Mouse (Mus musculus) T-helper 1 cell (primary cell): ENCODE measurements around the gene Trim24.

ENCODE experiments used
- in situ Hi-C: fragments of 300-600 bp; cut with MboI, MseI; formaldehyde crosslinking; loops from one replicate; pipeline ENCODE4 v1.15.1; 2025; ENCODE audit warnings: high pct_unique_total_duplicates

Gene Trim24

DNA sequence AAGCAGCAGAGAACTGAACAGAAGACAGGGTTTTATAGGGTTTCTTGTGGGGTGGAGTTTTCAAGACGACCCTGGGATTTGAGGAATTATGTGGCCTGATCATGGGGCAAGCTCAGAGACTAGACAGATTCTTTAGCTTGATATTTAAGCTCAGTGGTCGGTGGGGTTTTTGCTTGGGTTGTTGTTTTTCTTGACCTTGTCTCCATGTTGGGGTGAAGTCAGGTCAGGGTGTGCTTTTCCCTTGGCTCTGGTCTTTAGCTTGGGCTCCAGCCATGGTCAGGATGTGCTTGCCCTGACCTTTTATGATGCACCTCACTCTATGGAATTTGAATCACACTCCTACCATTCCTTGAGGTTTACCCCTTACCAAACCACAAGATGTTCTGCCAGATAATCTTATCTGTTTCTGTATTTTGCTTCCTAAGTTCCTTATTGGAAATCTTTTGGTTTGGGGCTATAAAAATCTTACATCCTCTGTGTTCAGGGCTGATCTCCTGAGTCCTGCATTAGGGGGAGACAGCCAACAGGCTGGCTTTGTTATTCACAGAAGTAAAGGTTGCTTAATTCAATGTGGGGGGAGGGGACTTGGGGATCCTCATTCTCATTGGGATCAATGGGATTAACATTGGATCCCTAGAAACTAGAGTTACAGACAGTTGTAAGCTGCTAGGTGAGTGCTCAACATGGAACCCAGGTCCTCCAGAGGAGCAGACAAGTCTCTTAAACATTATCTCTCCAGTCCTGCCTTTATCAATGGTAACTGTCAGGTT is 6.5 kb upstream of the Trim24 start:
- in situ Hi-C loops: loop anchor here (5.0 kb wide), 1 partner anchor 282 kb away; no protein-coding TSS in a partner anchor

DNA sequence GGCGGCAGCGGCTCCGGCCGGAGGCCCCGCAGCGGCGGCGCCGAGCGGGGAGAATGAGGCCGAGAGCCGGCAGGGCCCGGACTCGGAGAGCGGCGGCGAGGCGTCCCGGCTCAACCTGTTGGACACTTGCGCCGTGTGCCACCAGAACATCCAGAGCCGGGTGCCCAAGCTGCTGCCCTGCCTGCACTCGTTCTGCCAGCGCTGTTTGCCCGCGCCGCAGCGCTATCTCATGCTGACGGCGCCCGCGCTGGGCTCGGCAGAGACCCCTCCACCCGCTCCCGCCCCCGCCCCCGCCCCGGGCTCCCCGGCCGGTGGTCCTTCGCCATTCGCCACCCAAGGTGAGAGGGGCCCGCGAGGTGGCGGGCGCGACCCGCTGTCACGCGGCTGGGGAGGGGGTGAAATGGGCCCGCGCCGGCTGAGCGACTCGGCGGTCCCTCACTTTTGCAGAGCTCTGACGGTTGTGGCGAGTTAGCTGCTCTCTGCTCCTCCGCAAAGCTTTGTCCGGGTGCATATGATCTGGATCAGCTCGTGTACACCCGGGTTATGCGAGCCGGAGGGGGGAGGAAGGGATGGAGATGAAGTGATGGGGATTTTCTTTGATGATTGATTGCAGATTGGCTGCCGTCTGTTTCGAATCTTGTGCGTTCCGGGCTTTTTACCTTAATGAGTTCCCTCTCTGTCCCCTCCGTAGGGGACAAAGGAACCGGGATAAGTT is 683 bp downstream of the Trim24 start:
- in situ Hi-C loops: no loop called here

DNA sequence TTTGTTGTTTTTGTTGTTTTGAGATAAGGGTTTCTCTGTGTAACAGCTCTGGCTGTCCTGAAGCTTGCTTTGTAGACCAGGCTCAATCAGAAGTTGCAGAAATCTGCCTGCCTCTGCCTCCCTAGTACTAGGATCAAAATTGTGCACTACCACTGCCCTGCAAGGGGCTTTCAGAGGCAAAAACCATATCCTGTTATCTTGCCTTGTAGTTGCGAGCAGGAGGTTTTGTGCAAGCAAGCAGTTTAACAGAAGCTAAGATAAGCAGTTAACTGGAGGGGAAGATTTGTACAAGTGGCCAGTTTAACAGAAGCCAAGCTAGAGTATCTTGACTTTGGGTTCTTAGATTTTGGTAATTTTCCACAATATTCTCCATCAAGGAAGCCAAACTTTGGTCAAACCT is 2.2 kb downstream of the Trim24 start:
- in situ Hi-C loops: no loop called here

DNA sequence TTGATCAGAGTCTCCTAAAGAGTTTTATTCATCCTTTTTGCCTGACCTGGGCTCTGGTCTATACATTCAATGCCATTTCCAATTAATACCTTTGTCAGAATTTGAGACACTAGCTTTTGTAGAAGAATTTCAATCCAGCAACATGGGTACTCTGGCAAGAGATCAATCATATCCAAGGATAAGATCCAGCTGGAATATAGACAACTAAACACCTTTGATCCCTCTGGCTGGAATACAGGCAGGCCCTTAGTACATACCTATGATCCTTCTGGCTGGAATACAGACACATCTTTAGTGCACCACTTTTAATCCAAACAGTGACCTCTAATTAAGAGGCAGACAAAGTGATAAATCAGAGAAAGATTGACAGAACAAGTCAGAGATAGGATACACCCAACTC is 3.1 kb downstream of the Trim24 start:
- in situ Hi-C loops: no loop called here

DNA sequence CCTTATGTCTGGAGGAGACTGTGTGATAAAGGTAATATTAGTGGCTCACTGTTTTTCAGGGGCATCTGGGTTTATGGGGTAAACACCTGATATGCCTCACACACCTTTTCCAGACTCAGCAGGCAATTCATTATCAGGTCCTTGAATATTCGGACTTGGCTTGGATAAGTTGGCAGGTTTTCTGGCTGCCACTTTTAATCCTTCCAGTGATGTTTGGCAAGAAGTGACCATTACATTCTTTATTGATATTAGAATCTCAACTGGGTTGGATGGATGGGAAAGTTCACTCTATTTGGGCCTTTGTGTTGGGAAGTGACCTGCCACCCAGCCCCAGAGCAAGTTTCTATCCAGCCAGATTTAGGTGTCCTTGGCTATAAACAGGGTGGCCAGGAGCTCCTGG is 7.6 kb downstream of the Trim24 start:
- in situ Hi-C loops: no loop called here

DNA sequence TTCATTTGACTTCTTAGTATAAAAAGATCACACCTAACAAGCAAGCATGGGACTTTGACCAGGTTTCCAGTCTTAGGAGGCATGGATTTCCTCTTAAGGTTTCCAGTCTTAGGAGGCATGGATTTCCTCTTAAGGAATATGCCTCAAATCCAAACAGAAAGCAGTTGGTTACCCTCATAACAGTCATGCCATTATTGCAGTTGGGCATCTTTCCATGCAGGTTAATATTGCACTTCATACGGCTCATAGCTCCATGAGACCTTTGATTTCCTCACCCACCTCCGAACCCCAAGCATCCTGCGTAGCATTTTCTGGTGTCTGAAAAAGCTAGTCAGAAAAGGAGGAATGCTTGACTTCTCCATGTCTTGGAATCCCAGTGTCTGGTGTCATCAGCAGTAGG is 10.0 kb downstream of the Trim24 start:
- in situ Hi-C loops: no loop called here

DNA sequence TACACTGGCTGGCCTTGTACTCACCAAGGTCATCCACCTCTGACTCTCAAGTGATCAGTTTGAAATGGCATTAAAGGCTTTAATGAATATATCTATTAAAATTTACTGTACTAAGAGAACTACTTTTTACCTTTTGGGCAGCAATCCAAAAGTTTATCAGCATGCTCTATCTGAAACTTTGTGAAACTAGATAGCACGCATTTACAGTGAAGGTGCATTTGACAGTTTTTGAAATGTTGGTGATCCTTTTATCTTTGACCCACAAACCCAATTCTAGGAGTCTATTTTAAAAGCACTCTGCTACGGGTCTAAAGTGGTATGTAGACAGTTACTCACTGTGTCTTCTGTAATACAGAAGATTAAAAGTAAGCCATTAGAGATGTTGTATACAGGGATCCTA is 23.0 kb downstream of the Trim24 start:
- in situ Hi-C loops: no loop called here

DNA sequence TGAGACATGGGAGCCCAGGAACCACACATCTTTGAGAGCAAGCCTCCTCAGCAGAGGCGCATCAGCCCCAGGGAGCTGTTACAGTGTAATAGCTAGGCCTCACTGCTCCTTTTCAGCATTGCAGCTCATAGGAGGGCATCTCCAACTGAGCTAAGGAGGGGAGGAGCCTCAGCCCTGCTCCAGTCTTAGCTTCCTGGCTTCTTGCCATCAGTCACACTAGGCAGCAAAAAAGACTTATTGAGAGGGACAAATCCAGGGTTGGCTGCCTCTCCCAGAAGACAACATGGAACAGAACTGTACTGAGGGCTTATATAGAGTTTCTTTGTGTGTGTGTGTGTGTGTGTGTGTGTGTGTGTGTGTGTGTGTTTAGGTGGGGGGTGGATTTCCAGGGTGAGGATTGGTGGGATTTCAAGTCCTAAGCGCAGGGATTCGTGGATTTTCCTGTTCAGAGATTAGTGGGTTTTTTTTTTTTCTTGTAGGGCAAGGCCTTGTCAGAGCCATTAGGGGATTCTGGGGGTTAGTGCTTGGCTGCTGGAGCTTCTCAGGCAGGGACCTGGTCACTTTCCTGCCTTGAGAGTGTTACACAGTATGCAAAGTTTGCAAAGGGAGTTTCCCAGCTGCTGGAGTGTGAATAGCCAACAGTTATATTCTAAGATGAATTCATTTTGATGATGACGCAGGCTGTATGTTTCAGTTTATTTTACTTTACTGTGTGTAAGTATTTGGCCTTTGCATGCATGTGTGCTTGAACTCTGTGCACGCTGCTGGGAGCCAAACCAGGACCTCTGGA is 25.2 kb downstream of the Trim24 start:
- in situ Hi-C loops: no loop called here

DNA sequence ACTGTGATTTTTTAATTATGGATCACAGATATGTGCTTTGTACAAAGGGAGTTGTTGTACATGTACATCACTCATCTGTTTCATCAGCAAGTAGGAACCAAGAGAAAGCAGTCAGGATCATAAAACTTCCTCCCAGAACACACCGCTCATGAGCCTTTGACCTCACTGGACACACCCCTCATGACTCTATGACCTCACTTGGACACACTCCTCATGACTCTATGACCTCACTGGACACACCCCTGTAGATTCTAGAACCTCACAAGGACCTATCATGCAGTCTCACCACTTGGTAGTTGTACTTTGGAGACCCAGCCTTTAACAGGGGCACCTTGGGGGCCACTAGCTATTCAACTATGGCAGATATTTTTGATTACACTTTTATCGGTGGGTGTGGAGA is 29.6 kb downstream of the Trim24 start:
- in situ Hi-C loops: no loop called here

DNA sequence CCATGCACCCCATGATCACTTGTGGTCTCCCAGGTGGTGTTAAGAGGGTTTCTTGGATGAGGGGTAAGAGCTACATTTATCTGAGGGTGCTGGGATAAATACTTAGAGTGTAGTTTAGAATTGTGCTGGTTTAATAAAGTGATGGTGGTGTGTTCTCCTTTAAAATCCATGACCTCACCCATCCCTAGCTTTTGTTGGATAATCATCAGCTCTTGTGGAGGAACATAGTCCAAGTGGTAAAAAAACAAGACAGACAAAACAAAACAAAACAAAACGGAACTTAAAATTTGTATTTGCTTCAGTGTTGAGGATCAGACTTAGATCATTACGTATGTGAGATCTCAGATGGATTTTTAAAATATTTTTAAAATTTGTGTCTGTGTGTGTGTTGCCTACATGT is 31.2 kb downstream of the Trim24 start:
- in situ Hi-C loops: no loop called here

DNA sequence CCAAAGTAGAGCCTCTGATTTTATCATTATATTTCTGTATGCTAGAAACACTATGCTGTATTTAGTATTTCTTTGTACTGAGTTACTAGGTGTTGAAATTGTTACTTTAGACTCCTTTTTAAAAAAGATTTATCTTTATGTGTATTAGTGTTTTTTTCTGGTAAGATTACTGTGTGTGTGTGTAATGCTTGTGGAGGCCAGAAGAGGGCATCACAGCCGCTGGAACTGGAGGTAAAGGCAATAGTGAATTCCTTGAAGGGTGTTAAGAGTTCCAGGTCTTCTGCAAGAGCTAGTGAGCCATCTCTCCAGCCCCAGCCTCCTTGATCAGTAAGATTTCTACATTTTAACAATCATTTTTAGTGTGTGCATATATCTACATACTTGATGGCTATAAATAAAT is 33.2 kb downstream of the Trim24 start:
- in situ Hi-C loops: no loop called here

DNA sequence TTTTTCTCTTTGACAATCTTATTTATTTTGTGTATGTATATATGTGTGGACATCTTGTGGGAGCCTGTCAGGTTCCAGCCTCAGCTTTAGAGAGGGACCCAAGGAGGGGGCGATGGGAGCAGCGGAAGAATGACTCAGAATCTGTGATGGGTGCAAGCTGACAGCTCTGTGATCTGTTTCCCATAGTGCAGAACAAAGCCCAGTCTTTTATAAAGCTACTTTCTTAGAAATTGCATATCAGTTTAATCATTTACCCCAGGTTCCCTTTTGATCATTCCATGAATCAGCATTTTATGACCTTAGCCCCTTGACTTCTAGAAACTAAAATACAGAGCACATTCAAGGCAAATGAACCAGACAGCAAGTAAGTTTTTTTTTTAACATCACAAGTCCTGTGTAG is 42.9 kb downstream of the Trim24 start:
- in situ Hi-C loops: no loop called here

DNA sequence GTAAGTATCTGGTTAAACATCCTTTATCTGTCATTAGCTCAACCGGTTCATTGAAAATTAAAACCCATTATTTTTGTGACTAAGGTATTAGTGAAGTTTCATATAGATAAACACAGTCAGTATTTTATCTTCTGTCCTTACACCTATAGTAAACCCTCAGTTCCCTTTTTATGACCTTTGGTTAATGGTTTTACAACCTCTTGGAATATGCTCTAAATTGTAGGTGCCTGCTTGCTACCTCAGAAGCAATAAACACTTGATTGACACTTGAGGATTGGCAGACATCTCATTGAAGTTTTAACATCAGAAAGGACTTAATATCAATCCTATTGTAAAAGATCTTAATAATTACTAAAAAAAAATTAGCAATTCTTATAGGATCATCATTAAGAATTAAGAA is 54.5 kb downstream of the Trim24 start:
- in situ Hi-C loops: no loop called here

DNA sequence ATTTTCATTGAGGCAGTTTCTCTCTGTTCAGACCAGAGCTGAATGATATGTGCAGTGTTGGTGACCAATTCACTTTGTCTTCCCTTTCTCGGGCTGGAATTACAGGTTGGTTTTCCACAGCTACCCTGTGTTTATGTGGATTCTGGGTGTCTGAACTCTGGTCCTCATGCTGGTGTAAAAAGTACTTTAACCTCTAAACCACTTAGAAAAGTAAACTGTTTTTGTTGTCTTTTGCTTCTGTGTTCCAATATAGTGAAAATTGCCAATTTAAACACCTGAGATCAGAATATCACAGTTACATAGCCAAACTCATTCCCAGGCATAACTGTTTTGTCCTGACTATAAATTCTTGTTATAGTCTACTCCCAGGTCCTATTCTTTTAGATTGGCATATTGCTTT is 56.1 kb downstream of the Trim24 start:
- in situ Hi-C loops: no loop called here

DNA sequence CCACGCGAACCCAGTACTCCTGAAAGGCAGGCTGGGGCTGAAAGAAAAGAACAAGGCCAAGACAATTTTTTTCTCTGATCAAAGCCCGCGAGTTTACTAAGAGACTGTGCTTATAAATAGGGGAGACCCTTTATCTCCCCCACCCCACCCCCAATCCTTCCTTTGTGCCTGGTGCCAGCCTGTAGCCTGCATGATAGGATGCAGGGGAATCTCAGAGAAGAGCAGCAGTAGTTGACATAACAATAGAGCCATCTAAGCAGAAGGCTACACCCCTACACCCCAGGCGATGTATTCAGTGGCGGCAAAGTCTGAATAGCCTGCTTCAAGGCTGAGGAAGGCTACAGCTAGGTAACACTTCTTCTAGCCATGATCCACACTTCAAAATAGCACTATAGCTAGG is 65.9 kb downstream of the Trim24 start:
- in situ Hi-C loops: no loop called here

DNA sequence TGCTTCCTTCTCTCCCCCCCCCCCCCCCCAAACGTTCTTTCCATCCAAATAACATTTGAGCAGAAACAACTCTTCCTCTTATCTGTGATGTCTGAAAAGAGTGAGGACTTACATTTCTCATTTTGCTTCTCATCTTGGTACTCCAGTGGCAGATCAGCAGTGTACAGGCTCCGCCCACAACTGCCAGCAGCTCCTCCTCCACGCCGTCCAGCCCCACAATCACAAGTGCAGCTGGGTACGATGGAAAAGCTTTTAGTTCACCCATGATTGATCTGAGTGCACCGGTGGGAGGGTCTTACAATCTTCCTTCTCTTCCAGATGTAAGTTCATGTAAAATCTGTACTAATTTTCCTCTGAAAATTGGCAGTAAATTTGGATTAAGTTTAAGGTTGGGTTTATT is 80.7 kb downstream of the Trim24 start:
- in situ Hi-C loops: no loop called here

DNA sequence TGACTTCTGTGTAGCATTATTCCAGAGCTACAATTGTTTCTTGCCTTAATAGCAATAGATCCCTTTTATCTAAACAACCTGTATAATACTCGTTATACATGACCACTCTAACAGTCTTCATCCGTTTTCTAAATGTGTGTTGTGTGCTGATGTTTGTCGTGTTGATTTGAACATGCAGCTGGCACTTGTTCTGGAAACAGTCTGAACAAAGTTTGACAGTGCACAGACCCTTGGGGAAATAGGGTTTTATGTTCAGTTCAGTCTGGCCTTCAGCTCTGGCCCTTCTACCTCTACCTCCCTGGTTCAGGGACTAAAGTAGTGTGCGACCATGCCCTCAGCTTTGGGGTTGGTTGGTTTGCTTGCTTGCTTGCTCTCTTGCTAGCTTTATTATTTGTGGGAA is 96.8 kb downstream of the Trim24 start:
- in situ Hi-C loops: no loop called here

DNA sequence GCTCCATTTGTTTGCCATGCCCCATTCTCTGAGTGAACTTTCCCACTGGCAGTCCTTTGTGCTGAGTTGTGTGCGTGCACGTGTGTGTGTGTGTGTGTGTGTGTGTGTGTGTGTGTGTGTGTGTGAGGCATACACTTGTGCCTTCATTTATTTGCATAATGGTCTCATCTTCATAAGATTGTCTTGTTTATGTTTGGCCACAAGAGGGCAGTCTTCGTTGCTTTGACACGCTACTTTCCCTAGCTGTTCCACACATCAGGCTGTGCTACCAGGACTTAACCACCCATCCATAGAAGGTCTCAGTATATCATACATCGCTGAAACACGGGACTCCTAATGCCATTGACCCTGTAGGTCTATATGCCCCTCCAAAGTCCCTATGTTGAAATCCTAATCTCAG is 136.8 kb downstream of the Trim24 start:
- in situ Hi-C loops: no loop called here

DNA sequence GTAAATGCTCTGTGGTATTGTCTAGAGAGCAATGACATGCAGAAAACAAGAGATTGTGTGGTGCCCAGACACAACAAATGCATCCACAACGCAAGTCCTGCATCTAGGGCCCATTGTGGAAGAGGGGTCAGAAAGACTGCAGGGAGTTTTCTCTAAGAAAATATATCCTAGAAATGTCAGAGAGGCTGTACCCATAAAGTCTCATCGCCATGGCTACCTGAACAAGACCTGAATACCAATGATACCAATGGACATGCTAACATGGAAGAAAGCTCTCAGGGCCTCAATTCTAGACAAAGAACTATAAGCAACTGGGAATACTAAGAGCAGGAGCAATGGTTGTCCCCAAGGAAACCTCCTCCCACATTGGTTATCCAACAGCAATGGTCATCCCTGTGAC is 142.2 kb downstream of the Trim24 start:
- in situ Hi-C loops: no loop called here
